Mouse (Mus musculus): ENCODE results near the gene Paqr3.
A peak's percentile ranks its signal among the peaks of the same experiment; 100 is the strongest.

The Paqr3 gene

GRCm38 (mm10) chr5:97083701-97084100 is 27.7 kb downstream of the Paqr3 start:
- DNase-seq, result no peak

- DNase-seq, result peak; percentile 14
Measured at GRCm38 (mm10) chr5:97081481-97081880, 29.9 kb downstream of the Paqr3 start.

DNA sequence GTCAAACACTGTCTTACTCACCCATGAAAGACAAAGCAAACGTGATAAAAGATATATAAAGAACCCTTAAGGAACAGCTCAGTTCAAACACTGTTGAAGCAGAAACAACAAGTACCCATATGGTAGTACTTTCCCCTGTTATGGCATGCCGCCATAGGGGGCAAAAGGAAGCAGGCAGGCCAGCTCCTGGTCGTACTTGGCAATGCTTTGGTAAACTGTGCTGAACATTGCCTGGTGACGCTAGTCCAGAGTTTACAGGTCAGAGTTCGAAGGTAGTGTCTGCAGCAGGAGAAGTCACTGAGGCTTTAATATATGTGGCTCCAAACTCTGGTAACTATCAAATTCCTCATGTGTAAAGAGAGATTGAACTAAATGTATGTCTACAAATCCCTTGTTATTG is 32.8 kb downstream of the Paqr3 start:
- DNase-seq, result no peak

DNA sequence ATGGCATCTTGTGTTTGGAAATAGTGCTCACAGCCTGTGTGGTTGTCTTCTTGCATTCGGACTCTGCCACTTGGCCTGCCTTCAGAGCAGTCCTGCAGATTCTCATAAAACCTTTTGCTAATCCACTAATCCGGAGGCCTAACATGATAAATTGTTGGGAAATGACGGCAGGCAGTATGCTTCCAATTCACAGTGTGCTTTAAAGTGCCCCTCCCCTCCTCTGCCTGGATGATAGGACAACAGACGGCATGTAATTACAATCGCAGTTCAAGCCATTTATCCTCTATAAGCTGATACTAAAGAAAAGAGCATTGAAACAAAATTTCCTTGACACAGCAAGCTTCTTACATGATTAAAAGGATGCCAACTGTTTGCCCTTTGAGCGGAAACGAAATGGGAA is 33.7 kb downstream of the Paqr3 start:
- no peak for DNase-seq

DNA sequence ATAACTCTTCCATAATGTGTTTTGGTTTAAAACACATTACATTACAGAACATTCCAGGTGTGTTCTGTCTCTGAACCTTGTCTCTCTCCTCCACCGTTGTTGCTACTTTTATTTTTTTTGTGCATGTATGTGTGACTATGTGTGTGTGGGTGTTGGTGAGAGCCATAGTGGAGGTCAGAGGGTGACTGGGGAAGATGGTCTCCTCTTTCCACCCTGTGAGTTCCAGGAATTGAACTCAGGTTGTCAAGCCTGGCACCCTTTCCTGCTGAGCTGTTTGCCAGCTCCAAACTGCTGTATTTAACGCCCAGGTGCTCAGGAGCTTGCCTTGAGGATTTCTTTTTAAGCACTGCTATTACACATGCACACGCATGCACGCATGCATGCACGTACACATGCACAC is 35.2 kb downstream of the Paqr3 start:
- DNase-seq, result no peak

- DNase-seq, result no peak
Measured at GRCm38 (mm10) chr5:97075476-97076151, 35.8 kb downstream of the Paqr3 start.

DNA sequence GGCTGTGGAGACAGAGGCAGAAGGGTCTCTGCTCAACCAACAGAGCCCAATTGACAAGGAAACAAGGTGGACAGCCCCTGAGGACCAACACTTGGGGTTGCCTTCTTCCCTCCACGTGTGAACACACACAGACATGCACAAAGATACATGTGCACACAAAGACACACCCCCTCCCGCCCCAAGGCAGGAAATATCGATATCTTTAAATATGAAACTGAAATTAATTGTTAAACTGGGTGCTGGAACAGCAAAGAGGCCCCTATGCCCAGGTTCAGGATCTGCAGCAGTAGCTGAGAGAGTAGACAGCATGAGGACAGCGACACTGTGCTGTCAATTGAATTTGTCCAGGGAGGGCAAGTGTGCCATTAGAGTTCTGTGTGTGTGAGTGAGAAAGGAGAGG is 45.6 kb downstream of the Paqr3 start:
- no peak for DNase-seq

GRCm38 (mm10) chr5:97062041-97062440 is 49.4 kb downstream of the Paqr3 start:
- no peak for DNase-seq

GRCm38 (mm10) chr5:97060864-97061263 is 50.5 kb downstream of the Paqr3 start:
- DNase-seq, result no peak

DNA sequence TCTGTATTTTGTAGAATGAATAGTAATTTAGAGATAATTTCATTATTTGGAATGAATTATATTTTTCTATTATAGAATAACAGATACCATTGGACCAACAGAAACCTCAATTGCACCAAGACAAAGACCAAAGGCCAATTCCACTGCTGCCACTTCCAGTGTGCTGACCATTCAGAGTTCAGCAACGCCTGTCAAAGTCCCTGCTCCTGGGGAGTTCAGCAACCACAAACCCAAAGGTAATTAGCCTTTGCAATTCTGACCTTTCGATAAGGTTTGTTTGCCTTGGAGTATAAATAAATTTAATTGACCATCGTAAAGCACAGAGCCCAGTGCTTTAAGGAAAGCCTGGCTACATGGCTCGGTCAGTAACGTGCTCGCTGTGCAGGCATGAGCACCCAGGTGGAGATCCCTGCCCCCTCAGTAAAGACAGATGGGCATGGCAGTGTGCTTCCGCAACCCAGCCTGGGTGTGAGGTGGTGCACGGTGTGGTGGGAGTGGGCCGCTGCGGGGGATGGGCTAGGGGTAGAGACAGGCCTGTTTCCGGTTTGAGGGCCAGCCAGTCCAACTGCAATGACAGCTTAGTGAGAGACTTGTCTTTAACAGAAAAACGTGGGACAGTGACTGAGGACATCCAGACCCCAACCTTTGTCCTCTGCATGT is 54.5 kb downstream of the Paqr3 start:
- DNase-seq, result no peak

DNA sequence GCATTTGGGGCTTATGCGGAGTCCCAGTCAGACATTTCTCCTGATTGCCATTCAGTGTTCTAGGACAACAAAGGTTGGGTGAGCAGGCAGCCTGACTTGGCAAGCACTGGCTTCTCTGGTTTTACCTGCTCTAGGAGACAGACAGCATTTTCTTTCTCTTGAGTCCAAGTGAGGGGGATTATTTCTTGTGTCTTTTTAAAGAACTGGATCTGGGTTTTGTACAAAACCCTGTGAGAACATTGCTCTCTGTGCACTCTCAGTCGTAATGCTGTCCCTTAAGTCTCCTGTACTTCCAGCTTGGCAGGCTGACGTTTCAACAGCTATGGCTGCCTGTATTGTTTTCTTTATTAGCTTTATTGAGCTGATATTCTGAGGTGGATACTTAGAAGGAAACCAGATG is 55.0 kb downstream of the Paqr3 start:
- DNase-seq, result no peak

DNA sequence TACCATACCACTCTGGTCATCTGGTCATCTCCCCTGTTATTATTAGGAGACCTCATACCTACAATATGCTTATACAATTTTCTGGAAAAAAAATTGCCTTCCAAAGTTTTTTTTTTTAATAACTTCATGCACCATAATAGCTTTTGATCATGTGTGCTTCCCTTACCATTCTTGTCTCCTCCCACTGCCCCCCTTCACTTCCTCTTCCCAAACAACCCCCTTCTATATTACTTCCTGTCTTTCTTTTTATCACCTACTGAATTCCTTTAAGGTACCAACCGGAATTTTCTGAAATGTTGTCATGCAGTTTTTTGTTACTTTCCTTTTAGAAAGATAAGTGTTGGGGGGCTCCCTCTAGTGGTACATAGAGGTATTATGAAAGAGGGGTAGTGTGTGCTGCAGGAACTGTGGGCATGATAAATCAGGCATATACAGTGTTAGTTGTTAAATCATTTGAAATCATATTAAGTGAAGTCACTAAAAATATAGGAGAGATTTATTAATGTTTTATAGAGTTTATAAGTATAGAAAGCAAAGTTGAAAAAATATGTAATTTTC is 55.8 kb downstream of the Paqr3 start:
- DNase-seq, result peak; percentile 61

- DNase-seq, result no peak
Measured at GRCm38 (mm10) chr5:97054801-97055200, 56.6 kb downstream of the Paqr3 start.

DNA sequence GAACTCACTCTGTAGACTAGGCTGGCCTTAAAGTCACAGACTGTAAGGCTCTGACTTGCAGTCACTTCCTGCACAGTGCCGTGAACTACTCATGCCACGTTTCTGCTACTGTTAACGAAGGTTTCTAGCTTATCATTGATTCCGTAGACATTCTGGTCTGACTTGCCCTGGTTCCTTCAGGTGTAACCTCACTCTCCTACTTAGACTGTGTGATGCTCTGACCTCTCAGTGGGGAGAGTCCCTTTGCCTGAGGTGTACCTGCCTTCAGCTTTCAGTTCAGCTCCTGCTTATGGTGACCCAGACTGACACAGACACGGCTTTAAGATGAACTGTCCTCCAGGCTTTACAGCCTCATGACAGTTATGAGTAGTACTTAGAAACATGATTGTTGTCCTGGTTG is 57.2 kb downstream of the Paqr3 start:
- DNase-seq, result no peak

DNA sequence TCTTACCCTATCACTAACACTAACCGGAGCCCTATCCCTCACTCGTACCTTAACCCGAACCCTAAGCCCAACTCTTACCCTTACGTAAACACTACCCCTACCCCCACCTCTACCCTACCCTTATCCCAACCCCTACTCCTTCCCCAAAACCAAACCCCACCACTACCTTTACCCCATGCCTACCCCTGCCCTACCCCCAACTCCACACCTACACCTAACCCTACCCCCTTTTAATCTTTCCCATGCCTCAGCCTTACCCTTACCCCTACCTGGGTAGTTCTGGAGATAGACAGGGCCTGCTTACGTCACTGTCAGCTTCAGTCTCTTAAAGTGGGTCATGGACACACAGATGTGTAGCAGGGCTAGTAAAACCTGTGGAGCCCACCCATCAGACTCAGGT is 62.5 kb downstream of the Paqr3 start:
- no peak for DNase-seq

GRCm38 (mm10) chr5:97046680-97047079 is 64.7 kb downstream of the Paqr3 start:
- no peak for DNase-seq

DNA sequence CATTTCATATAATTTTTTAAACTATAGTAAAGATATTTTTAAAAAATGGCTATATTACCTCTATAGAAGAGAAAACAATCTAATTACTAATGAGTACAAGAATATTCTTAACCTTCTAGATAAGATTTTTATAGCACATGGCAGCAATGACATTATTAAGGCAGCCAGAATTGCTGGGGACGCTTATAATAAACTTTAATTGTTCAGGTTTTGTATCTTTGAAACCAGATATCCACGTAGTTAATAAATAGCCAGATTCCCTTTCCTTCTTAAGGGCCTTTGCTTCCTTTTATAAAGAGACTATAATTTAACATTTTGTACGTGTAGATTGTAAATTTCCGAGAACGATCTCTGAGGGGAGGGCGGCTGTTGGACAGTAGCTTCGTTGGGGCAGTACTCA is 66.1 kb downstream of the Paqr3 start:
- DNase-seq, result no peak
